Mouse (Mus musculus): Measurements from ENCODE around the gene Rraga. TPM values are rescaled to one million over a fixed set of nuclear protein-coding genes. Genes with fewer than 3 reads are reported as not detected.

Gene Rraga
- 88.7 and 115 TPM in 2 replicates for polyA plus RNA-seq (2014; fragmentation: Nextera tagmentation; extraction: Ambion mirVana)

DNA sequence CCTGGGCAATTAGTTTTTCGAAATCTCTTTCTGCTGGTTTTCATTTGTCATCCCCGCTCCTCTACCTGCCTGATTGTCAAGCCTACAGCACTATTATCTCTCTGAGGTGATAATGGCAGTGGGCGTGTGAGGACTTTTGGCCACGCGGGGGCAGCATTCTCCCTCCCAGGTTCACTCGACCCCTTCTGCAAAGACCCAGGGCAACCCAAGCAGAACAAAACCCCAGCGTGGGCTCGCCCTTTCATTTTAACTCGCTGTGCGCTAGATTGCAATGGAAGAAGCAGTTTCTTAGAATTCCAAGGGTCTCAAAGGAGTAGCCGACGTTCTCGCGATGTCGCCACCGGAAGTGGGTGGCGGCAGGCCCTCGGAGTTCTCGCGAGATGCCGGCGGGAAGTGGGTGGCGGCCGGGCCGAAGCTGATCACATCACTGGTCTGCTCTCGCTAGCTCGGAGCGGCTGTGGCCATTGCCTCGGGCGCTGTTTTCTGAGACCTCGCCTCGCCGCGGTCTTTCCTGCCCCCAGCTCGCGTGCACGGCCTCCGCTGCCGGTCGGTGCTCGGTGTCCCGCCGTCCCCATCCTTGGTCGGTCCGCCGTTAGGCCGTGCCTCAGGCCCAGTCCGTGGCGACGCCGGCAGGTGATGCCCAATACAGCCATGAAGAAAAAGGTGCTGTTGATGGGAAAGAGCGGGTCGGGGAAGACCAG, at the start of gene Rraga:
Gene Rraga (plus strand): TSS at position 386 of the 701 bp plus-strand sequence.
- H3K4me3 ChIP-seq (ENCODE audit: low read length): peak within 1 kb of the TSS; percentile 89
- H3K9me3 ChIP-seq (ENCODE audit: control insufficient read depth, low read length): no peaks in the 10 kb centered on the region
- peak within 1 kb of the TSS; percentile 98 for H3K27ac ChIP-seq (ENCODE audit: low read depth, low read length)
- ATAC-seq (ENCODE audit: low FRiP score, low TSS enrichment): peak; percentile 97
- under 1% methylated on average over 53 of the region's 53 CpGs for WGBS
- H3K27me3 ChIP-seq (ENCODE audit: control insufficient read depth, insufficient read depth, low read length): no peaks in the 10 kb centered on the region
- peak within 1 kb of the TSS; percentile 65 for H3K4me2 ChIP-seq (replicated peaks; ENCODE audit: low read depth, low read length)
- H3K36me3 ChIP-seq (ENCODE audit: control insufficient read depth, insufficient read depth, low read length): peaks cover 16% of the 10 kb centered on the region; the same call in 1 of the 2 replicates
- peaks cover 14% of the 10 kb centered on the region for H3K4me1 ChIP-seq (ENCODE audit: control insufficient read depth, insufficient read depth, low read length)
- peak within 1 kb of the TSS; percentile 95 for H3K9ac ChIP-seq (ENCODE audit: low read depth, low read length)

DNA sequence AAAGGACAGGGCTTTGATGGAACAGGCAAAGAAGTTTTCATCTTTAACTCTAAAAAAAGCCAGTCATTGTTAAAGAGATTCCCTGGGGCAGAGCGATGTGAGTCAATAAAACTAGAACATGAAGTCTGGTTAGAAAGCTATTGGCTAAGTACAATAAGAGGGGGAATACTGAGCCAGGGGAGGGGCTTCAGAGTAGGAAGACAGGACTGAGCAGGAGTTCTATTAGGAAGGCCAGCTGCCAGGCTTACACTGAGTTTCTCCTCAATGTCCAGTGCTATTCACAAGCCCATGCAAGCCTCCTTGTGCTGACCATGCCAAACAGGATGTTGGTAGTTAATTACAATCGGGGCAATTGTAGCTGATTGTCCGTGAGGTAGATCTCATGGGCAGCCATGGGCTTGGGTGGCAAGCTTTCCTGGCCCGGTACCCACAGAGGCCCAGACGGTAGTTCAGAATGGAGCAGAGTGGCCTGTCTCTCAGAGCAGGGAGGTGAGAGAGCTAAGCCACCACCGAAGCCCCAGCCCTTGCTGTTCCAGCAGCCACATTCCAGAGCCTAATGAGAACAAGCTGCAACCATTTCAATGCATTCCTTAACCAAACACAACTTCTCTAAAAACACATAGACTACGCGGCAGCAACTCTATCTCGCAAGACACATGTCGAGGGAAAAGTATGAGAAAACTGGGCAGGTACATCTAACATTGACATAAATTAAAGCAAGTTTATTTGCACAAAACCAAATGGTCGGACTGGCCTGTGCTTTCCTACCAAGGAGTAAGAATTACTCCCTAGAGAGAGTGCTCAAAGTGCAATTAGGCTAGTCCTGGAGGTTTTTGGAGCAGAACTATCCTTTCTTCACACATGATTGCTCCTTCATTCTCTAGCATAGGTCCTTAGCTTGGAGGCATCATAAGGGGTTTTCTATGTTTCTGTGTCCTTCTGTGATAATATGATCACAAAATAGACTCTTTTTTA, 48.0 kb upstream of the Rraga start:
- 49% methylated on average over 11 of the region's 11 CpGs for WGBS
- peak; percentile 71 for ATAC-seq (ENCODE audit: low FRiP score, low TSS enrichment)

DNA sequence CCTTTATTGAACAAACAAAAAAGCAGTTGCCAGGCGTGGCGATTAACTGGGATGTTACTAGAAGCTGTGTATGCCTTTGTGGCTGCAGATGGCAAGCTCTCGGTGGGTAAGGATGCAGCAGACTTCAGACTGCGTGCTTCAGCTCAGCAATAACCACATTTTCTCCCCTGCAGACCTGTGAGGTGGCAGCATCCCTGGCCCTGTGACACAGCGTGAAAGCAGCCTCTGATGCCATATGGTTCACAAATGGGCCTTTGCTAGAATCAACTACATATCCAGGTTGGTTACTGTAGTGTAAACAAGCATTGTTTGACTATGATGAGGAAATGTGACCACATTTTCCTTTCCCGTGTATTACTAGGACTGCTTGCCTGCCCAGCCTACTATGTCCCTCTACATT, 46.3 kb upstream of the Rraga start:
- Histone ChIP-seq H3K4me2 (replicated peaks; ENCODE audit: low read depth, low read length) (no peak overlapping the region), H3K9ac (ENCODE audit: low read depth, low read length) (no peak overlapping the region), H3K9me3 (ENCODE audit: control insufficient read depth, low read length) (no peaks in the 10 kb centered on the region), H3K27me3 (ENCODE audit: control insufficient read depth, insufficient read depth, low read length) (no peaks in the 10 kb centered on the region), H3K36me3 (ENCODE audit: control insufficient read depth, insufficient read depth, low read length) (no peaks in the 10 kb centered on the region), H3K4me1 (ENCODE audit: control insufficient read depth, insufficient read depth, low read length) (peaks cover 14% of the 10 kb centered on the region; the same call in 1 of the 2 replicates), H3K4me3 (ENCODE audit: low read length) (no peak overlapping the region), H3K27ac (ENCODE audit: low read depth, low read length) (no peak overlapping the region)
- ATAC-seq (ENCODE audit: low FRiP score, low TSS enrichment): no peak
- WGBS: 74% methylated on average over 6 of the region's 6 CpGs

More for the DNA sequence above, 48.0 kb upstream of the Rraga start:
- no peaks in the 10 kb centered on the region for H3K36me3 ChIP-seq (ENCODE audit: control insufficient read depth, insufficient read depth, low read length)
- H3K27ac ChIP-seq (ENCODE audit: low read depth, low read length): peak overlapping the region; percentile 25; the same call in 1 of the 2 replicates
- no peaks in the 10 kb centered on the region for H3K9me3 ChIP-seq (ENCODE audit: control insufficient read depth, low read length)
- H3K4me2 ChIP-seq (replicated peaks; ENCODE audit: low read depth, low read length): no peak overlapping the region
- H3K4me1 ChIP-seq (ENCODE audit: control insufficient read depth, insufficient read depth, low read length): peaks cover 8% of the 10 kb centered on the region; the same call in 1 of the 2 replicates
- H3K27me3 ChIP-seq (ENCODE audit: control insufficient read depth, insufficient read depth, low read length): no peaks in the 10 kb centered on the region
- H3K9ac ChIP-seq (ENCODE audit: low read depth, low read length): no peak overlapping the region
- no peak overlapping the region for H3K4me3 ChIP-seq (ENCODE audit: low read length)

- Histone ChIP-seq H3K4me3 (ENCODE audit: low read length) (no peak overlapping the region), H3K27ac (ENCODE audit: low read depth, low read length) (no peak overlapping the region), H3K9ac (ENCODE audit: low read depth, low read length) (no peak overlapping the region), H3K9me3 (ENCODE audit: control insufficient read depth, low read length) (no peaks in the 10 kb centered on the region), H3K4me2 (replicated peaks; ENCODE audit: low read depth, low read length) (no peak overlapping the region), H3K4me1 (ENCODE audit: control insufficient read depth, insufficient read depth, low read length) (peaks cover 6% of the 10 kb centered on the region; the same call in 1 of the 2 replicates), H3K36me3 (ENCODE audit: control insufficient read depth, insufficient read depth, low read length) (no peaks in the 10 kb centered on the region), H3K27me3 (ENCODE audit: control insufficient read depth, insufficient read depth, low read length) (no peaks in the 10 kb centered on the region)
- ATAC-seq (ENCODE audit: low FRiP score, low TSS enrichment): no peak
- WGBS: 51% methylated on average over 8 of the region's 8 CpGs
Observed at GRCm38 (mm10) chr4:86533406-86534090, 41.9 kb upstream of the Rraga start.

GRCm38 (mm10) chr4:86534091-86534481, 41.4 kb upstream of the Rraga start:
- Histone ChIP-seq H3K9me3 (ENCODE audit: control insufficient read depth, low read length) (no peaks in the 10 kb centered on the region), H3K9ac (ENCODE audit: low read depth, low read length) (no peak overlapping the region), H3K4me1 (ENCODE audit: control insufficient read depth, insufficient read depth, low read length) (peaks cover 6% of the 10 kb centered on the region; the same call in 1 of the 2 replicates), H3K4me2 (replicated peaks; ENCODE audit: low read depth, low read length) (no peak overlapping the region), H3K27me3 (ENCODE audit: control insufficient read depth, insufficient read depth, low read length) (no peaks in the 10 kb centered on the region), H3K4me3 (ENCODE audit: low read length) (no peak overlapping the region), H3K27ac (ENCODE audit: low read depth, low read length) (no peak overlapping the region), H3K36me3 (ENCODE audit: control insufficient read depth, insufficient read depth, low read length) (no peaks in the 10 kb centered on the region)
- no peak for ATAC-seq (ENCODE audit: low FRiP score, low TSS enrichment)
- 33% methylated on average over 5 of the region's 5 CpGs for WGBS

- no peak for ATAC-seq (ENCODE audit: low FRiP score, low TSS enrichment)
- Histone ChIP-seq H3K27ac (ENCODE audit: low read depth, low read length) (no peak overlapping the region), H3K4me3 (ENCODE audit: low read length) (no peak overlapping the region), H3K9ac (ENCODE audit: low read depth, low read length) (no peak overlapping the region), H3K9me3 (ENCODE audit: control insufficient read depth, low read length) (no peaks in the 10 kb centered on the region), H3K27me3 (ENCODE audit: control insufficient read depth, insufficient read depth, low read length) (no peaks in the 10 kb centered on the region), H3K36me3 (ENCODE audit: control insufficient read depth, insufficient read depth, low read length) (no peaks in the 10 kb centered on the region), H3K4me1 (ENCODE audit: control insufficient read depth, insufficient read depth, low read length) (peaks cover 6% of the 10 kb centered on the region; the same call in 1 of the 2 replicates), H3K4me2 (replicated peaks; ENCODE audit: low read depth, low read length) (no peak overlapping the region)
- 56% methylated on average over 4 of the region's 4 CpGs for WGBS
Observed at GRCm38 (mm10) chr4:86537972-86538371, 37.5 kb upstream of the Rraga start.

DNA sequence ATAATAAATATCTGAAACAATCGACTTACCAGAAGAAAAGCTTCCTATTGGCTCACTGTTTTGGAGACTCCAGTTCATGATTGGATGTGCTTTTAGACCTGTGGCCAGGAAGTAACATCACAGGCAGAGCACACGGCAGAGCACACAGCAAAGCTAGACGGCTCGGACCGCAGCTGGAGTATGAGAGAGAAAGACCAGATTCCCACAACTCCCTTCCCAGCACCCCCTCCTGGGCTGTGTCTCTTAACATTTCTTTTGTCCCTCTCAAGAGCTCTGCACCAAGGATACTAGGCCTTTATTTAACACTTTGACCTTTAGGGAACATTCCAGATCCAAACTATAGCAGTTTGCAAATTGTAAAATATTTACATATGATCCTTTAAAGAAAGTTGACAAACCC, 36.5 kb upstream of the Rraga start:
- Histone ChIP-seq H3K4me1 (ENCODE audit: control insufficient read depth, insufficient read depth, low read length) (peaks cover 3% of the 10 kb centered on the region; the same call in 1 of the 2 replicates), H3K27ac (ENCODE audit: low read depth, low read length) (no peak overlapping the region), H3K9ac (ENCODE audit: low read depth, low read length) (no peak overlapping the region), H3K36me3 (ENCODE audit: control insufficient read depth, insufficient read depth, low read length) (no peaks in the 10 kb centered on the region), H3K4me2 (replicated peaks; ENCODE audit: low read depth, low read length) (no peak overlapping the region), H3K9me3 (ENCODE audit: control insufficient read depth, low read length) (no peaks in the 10 kb centered on the region), H3K4me3 (ENCODE audit: low read length) (no peak overlapping the region), H3K27me3 (ENCODE audit: control insufficient read depth, insufficient read depth, low read length) (no peaks in the 10 kb centered on the region)
- no peak for ATAC-seq (ENCODE audit: low FRiP score, low TSS enrichment)
- WGBS: 95% methylated on average over 5 of the region's 5 CpGs

- Histone ChIP-seq H3K9me3 (ENCODE audit: control insufficient read depth, low read length) (no peaks in the 10 kb centered on the region), H3K4me3 (ENCODE audit: low read length) (no peak overlapping the region), H3K27me3 (ENCODE audit: control insufficient read depth, insufficient read depth, low read length) (no peaks in the 10 kb centered on the region), H3K4me2 (replicated peaks; ENCODE audit: low read depth, low read length) (no peak overlapping the region), H3K9ac (ENCODE audit: low read depth, low read length) (no peak overlapping the region), H3K36me3 (ENCODE audit: control insufficient read depth, insufficient read depth, low read length) (no peaks in the 10 kb centered on the region), H3K27ac (ENCODE audit: low read depth, low read length) (no peak overlapping the region), H3K4me1 (ENCODE audit: control insufficient read depth, insufficient read depth, low read length) (no peaks in the 10 kb centered on the region)
- no peak for ATAC-seq (ENCODE audit: low FRiP score, low TSS enrichment)
- WGBS: 73% methylated on average over 1 of the region's 1 CpGs
Observed at GRCm38 (mm10) chr4:86541573-86541972, 33.9 kb upstream of the Rraga start.
